Mouse (Mus musculus): Measurements from ENCODE around the gene Hspa4.

The Hspa4 gene

DNA sequence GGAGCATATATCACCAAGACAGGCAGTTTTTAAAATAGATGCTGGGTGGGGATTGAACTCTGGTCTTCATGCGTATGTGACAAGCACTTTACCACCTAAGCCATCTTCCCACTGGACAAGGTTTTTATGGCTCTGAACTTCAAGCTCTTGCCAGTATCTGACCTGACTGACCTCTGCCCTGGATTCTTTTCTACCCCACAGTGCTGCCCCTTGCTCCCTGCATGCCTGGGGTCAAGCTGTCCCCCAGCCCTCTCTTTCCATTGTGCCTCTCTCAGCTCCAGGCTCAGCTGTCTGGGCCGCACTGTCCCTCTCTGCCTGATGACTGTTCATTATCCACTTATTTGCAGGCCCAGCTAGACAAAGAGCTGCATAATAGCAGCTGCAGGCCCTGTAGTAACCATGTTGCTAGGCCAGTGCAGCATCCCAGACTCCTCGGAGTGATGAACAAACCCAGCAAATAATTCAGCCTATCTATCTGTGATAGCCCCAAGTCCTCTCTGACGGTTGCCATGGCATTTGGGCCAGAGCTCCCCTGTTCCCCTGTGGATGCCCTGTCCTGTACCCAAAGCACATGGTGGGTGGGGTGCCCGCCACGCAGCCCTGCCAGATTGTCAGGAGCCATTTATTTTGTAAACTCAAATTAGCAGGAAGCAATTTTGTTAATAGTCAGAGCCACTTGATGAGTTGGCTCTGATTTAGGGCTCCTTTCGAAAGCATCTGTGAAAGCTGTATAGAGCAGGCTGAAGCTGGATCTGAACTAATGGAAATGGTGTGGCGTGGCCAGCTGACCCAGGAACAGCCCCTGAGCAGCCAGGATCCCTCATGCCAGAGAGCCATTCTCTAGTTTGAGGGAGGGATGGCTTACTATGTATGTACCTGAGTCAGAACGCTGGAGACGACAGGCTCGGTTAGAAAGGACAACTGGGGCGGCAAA, 47.8 kb downstream of the Hspa4 start:
- no peak for DNase-seq (ENCODE audit: low spot score)

DNA sequence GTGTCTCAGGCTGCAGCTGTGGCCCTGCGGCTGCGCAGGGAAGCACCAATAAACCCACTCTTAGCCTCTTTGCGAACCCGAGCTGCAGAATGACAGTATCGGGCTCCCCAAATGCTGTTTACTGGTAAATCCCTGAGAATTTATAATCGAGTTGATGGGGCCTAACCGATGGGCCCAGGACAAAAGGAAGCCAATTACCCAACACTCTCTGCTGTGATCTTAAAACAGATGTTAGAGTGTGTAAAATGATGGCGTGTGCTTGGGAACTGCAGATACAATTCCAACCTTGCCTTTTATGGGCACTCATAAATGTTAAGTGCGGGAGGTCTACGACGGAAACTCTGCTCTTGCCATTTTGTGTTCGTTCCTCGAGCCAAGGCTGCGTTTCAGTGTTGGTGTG, 49.5 kb downstream of the Hspa4 start:
- no peak for DNase-seq (ENCODE audit: low spot score)

DNA sequence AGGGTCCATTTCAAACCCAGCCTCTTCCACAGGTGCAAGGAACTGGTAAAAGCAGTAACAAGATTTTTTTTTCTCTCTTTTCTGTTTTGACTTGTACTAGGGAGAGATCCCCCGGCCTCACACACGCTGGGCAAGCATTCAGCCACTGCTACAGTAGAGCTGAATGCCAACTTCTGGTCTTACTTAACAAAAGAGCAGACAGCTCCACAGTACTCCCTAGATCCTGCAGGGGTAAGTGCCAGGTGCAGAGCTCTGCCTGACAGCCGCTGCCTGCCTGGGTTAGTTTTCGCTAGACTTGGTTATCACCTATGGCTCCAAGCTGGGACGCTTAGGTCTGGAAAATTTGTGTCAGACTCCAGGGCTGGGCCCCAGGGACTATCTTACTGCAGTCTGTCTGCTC, 50.6 kb downstream of the Hspa4 start:
- DNase-seq (ENCODE audit: low spot score): no peak

DNA sequence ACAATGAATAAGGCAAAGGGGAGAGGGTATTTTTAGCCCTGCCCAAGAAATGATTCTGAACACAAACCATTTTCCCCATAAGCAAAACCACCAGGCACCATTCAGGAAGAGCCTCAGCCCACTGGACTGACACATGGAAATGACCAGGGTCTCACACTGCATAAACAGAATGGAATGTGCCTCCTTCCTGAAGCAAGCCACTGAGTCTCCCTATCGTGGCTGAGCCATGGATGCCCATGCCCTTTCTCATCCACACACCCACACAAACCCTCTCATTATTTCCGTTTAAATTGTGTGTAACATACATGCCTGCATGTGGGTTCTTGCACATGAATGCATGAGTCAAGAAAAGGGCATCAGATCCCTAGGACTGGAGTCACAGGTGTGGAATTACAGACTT, 54.7 kb downstream of the Hspa4 start:
- DNase-seq (ENCODE audit: low spot score): no peak

DNA sequence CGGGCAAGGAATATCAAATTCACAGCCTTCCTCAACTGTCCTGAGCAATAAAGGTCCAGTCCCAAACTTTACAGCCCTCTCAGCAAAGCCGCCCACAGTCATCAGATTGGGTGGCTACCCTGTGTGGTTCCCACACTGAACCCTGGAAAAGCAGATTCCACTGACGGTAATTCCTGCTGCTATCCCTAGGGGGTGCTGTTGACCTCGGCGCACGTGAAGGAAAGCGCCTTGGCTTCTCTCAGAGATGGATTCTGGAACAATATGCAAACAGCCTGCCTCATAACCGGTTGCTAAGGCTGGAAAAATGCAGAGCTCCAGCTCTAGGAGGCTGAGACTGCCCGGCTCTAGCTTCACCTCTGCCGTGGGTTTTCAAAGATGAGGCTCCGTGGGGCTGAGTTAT, 57.1 kb downstream of the Hspa4 start:
- DNase-seq (ENCODE audit: low spot score): peak; percentile 28

DNA sequence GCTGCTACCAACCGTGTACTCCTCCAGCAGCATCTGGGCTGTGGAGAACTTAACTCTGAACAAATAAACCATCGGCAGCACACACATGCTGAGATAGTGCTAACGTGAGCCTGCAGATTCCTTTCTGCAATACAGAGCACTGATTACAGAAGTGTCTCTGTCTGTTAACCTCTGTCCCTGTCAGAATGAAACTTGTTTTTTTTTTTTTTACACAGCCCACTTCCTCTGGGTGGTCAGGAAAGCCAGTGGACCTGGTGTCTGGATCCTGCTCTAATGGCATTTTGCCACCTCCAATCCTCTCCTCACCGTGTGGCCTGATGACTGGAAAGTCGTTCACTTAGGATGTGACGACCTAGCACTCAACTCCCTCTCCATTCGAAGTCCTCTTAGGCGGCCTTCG, 66.7 kb downstream of the Hspa4 start:
- no peak for DNase-seq (ENCODE audit: low spot score)

DNA sequence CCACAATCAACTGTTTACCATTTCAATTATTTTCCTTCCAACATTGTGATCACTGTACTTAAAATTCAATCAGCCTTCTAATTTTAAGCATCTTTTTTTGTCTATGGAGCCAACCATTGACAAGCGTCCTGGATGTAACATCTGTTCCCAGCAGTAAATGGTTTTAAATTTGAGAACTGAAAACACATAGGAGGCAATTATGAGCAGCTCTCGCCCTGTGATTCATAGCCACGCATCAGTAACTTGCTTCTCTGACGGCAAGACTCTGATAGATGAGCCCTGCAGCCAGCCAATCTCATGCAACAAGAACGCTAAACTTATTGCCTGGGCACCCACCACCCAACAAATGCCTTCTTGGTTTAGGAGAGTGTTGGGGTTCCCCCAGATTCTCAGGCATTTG, 68.4 kb downstream of the Hspa4 start:
- no peak for DNase-seq (ENCODE audit: low spot score)

DNA sequence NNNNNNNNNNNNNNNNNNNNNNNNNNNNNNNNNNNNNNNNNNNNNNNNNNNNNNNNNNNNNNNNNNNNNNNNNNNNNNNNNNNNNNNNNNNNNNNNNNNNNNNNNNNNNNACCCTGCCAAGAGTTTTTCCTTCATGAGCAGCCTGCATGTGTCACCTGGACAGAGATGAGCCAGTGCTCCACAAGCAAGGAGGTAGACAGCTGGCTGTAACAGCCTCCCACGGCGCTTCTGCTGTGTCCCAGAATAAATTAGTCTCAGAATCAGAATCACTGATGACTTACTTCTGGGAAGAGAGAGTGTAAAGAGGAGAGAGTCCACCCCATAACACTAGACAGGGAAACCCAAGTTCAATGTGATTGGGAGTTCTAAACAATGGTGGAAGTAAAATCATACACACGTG, 71.2 kb downstream of the Hspa4 start:
- DNase-seq (ENCODE audit: low spot score): no peak

DNA sequence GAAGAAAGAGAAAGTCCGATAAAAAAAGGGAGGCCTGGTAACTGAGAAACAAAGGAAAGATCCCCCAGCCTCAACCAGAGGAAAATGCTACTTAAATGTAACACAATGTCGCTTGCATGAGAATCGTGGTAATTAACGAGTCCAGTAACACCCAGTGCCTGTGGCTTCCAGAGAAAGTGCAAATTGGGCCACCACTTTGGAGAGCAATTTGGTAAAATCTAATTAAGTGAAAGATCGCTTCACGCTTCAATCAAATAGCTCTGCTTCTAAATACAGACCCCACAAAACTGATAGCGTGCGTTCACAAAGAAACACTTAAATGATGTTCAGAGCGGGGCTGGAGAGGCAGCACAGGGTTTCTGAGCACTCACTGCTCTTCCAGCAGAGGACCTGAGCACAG, 89.4 kb downstream of the Hspa4 start:
- no peak for DNase-seq (ENCODE audit: low spot score)
